Comparison of ENCODE assay signal across 16 mouse cellular contexts in the genomic region with DNA sequence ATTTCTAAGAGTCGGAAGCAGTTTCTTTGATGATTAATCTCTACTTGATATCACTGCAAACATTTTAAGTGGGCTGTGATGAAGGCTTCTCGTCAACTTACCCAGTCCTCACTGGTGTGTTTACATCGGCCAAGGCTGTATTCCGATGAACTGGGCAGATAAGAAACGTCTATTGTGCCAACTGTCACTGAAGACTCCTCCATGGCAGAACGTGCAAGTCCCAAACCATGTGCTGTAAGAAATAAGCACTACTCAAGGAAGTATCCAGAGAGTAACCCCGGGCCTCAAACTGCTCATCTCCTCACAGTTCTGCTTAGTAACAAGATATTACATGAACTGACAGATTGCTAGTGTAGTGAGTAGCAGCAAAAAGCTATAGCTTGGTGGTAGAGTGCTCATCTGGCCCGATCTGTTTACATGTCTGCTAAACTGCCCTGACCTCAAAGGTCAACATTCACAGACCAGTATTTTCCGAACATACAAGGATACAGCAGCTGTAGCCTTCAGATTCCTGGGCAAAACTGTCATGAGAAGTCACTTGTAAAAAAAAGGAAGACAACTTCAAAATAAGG. TPM values are rescaled to one million over a fixed set of nuclear protein-coding genes. Genes with fewer than 3 reads are reported as not detected.
A peak's percentile ranks its signal among the peaks of the same experiment; 100 is the strongest.
DNase-seq lines count a peak whose midpoint lies in the region; ATAC-seq and TF ChIP-seq lines count a peak whose summit lies in the region.
"Had no signal": no experiment of that assay in that cellular context is flagged by ENCODE, and none has a peak within 500 bp of the region (broad histone marks: within the 10 kb centered on the region; RNA-seq: fewer than 3 reads in every experiment).

No protein-coding gene starts in this region.

- no peak for ATAC-seq in kidney, embryonic 14.5 days (ENCODE audit: low FRiP score, low TSS enrichment)
- ATAC-seq in midbrain, postnatal 0 days (ENCODE audit: low FRiP score), result no peak
- no peak for ATAC-seq in midbrain, embryonic 11.5 days (ENCODE audit: low FRiP score)
- no peak for ATAC-seq in liver, embryonic 13.5 days (ENCODE audit: low read depth)
- ATAC-seq in stomach, postnatal 0 days (ENCODE audit: low FRiP score, low TSS enrichment), result no peak

- no peak for TF ChIP-seq POLR2A in kidney, adult 2 months (IDR thresholded peaks at IDR 0.05; ENCODE audit: low read depth, low read length)

- H3K4me1 ChIP-seq in kidney, adult 2 months (ENCODE audit: control insufficient read depth, insufficient read depth, low read length), result peaks cover 21% of the 10 kb centered on the region
- H3K4me1 ChIP-seq in kidney, embryonic 14.5 days (ENCODE audit: control insufficient read depth, insufficient read depth, low read length), result peaks cover 10% of the 10 kb centered on the region
- peaks cover 7% of the 10 kb centered on the region; the same call in 1 of the 2 replicates for H3K4me1 ChIP-seq in midbrain, postnatal 0 days (ENCODE audit: insufficient read depth, low read length)
- peaks cover 7% of the 10 kb centered on the region for H3K4me1 ChIP-seq in midbrain, embryonic 11.5 days (ENCODE audit: control insufficient read depth, insufficient read depth, low read length)
- H3K4me1 ChIP-seq in liver, embryonic 13.5 days (replicated peaks), result peaks cover 41% of the 10 kb centered on the region
- H3K4me1 ChIP-seq in stomach, postnatal 0 days (replicated peaks; ENCODE audit: control insufficient read depth, insufficient read depth), result 0 out of 2 replicates have a peak, but pooled peaks cover 3% of the 10 kb centered on the region
- peaks cover 16% of the 10 kb centered on the region for H3K4me1 ChIP-seq in limb, embryonic 10.5 days

- no peak for TF ChIP-seq CTCF in kidney, adult 2 months (conservative IDR thresholded peaks at IDR 0.05; ENCODE audit: insufficient read depth, insufficient read length, low read depth, low read length)
- TF ChIP-seq CTCF in midbrain, postnatal 0 days (IDR thresholded peaks at IDR 0.05), result no peak
- no peak for TF ChIP-seq CTCF in stomach, postnatal 0 days (IDR thresholded peaks at IDR 0.05; ENCODE audit: low read depth)

- no peaks in the 10 kb centered on the region for H3K9me3 ChIP-seq in kidney, embryonic 14.5 days (ENCODE audit: control insufficient read depth, low read length)
- H3K9me3 ChIP-seq in midbrain, postnatal 0 days (ENCODE audit: low read length), result no peaks in the 10 kb centered on the region
- H3K9me3 ChIP-seq in midbrain, embryonic 11.5 days (ENCODE audit: control insufficient read depth, low read length), result no peaks in the 10 kb centered on the region
- no peaks in the 10 kb centered on the region for H3K9me3 ChIP-seq in liver, embryonic 13.5 days (replicated peaks)
- no peaks in the 10 kb centered on the region for H3K9me3 ChIP-seq in stomach, postnatal 0 days (ENCODE audit: control insufficient read depth, low read length)
- no peaks in the 10 kb centered on the region for H3K9me3 ChIP-seq in limb, embryonic 10.5 days (replicated peaks)
- H3K9me3 ChIP-seq: forebrain, embryonic 12.5 days; midbrain, embryonic 15.5 days had no signal

- H3K4me2 ChIP-seq in kidney, embryonic 14.5 days (replicated peaks; ENCODE audit: low read depth, low read length), result no peak overlapping the region
- H3K4me2 ChIP-seq in midbrain, postnatal 0 days (ENCODE audit: low read depth, low read length, poor library complexity, severe bottlenecking), result 0 out of 2 replicates have a peak overlapping the region, but pooled peaks have one; percentile 99
- no peak overlapping the region for H3K4me2 ChIP-seq in midbrain, embryonic 11.5 days
- H3K4me2 ChIP-seq in liver, embryonic 13.5 days, result peak overlapping the region; percentile 97; the same call in 1 of the 2 replicates
- peak overlapping the region; percentile 98 for H3K4me2 ChIP-seq in stomach, postnatal 0 days (replicated peaks; ENCODE audit: low read depth)

- H3K27ac ChIP-seq in kidney, adult 2 months (ENCODE audit: insufficient read depth, low read depth, low read length), result peak overlapping the region; percentile 92
- H3K27ac ChIP-seq in kidney, embryonic 14.5 days (ENCODE audit: low read depth, low read length), result no peak overlapping the region
- H3K27ac ChIP-seq in midbrain, postnatal 0 days (ENCODE audit: low read depth, low read length), result no peak overlapping the region
- H3K27ac ChIP-seq in midbrain, embryonic 11.5 days (ENCODE audit: low read depth, low read length), result no peak overlapping the region
- H3K27ac ChIP-seq in liver, embryonic 13.5 days, result 0 out of 2 replicates have a peak overlapping the region, but pooled peaks have one; percentile 2
- no peak overlapping the region for H3K27ac ChIP-seq in stomach, postnatal 0 days (replicated peaks)
- no peak overlapping the region for H3K27ac ChIP-seq in limb, embryonic 10.5 days
- H3K27ac ChIP-seq: forebrain, embryonic 12.5 days had no signal

- H3K4me3 ChIP-seq in kidney, adult 2 months (ENCODE audit: insufficient read depth, low read depth, low read length), result 0 out of 2 replicates have a peak overlapping the region, but pooled peaks have one; percentile 8
- no peak overlapping the region for H3K4me3 ChIP-seq in kidney, embryonic 14.5 days (ENCODE audit: low read length)
- H3K4me3 ChIP-seq in midbrain, postnatal 0 days (ENCODE audit: low read depth, low read length), result no peak overlapping the region
- no peak overlapping the region for H3K4me3 ChIP-seq in midbrain, embryonic 11.5 days (ENCODE audit: low read depth, low read length)
- no peak overlapping the region; the same call in 1 of the 2 replicates for H3K4me3 ChIP-seq in liver, embryonic 13.5 days (replicated peaks)
- no peak overlapping the region for H3K4me3 ChIP-seq in stomach, postnatal 0 days (ENCODE audit: low read depth, low read length)
- no peak overlapping the region for H3K4me3 ChIP-seq in limb, embryonic 10.5 days

- DNase-seq in kidney, adult 2 months, result peak; percentile 15
- no peak for DNase-seq in midbrain, postnatal 0 days (ENCODE audit: low spot score)
- no peak for DNase-seq in midbrain, embryonic 11.5 days (ENCODE audit: low spot score, missing footprints)
- no peak for DNase-seq in liver, embryonic 13.5 days
- no peak for DNase-seq in stomach, postnatal 0 days (ENCODE audit: low spot score)
- DNase-seq in natural killer cell, adult 2 months (ENCODE audit: low spot score in 2 of 2), result no peak
- DNase-seq in limb, embryonic 10.5 days (ENCODE audit: low spot score), result no peak
- DNase-seq: adrenal gland, postnatal 25 days; cerebellum, adult 11 months; gastrocnemius, postnatal 10 days; layer of hippocampus, postnatal 36 days; spleen, adult 18-20 months; thymus, adult 18-20 months had no signal

- no peak overlapping the region for H3K9ac ChIP-seq in kidney, embryonic 14.5 days (ENCODE audit: low read depth, low read length)
- no peak overlapping the region for H3K9ac ChIP-seq in midbrain, postnatal 0 days (replicated peaks; ENCODE audit: low read length, poor library complexity, severe bottlenecking)
- H3K9ac ChIP-seq in midbrain, embryonic 11.5 days (ENCODE audit: low read length), result no peak overlapping the region
- H3K9ac ChIP-seq in liver, embryonic 13.5 days, result no peak overlapping the region
- no peak overlapping the region for H3K9ac ChIP-seq in stomach, postnatal 0 days (ENCODE audit: low read length)

- no peak for TF ChIP-seq EP300 in stomach, postnatal 0 days (optimal IDR thresholded peaks at IDR 0.05)

- H3K27me3 ChIP-seq in kidney, adult 2 months (replicated peaks; ENCODE audit: control insufficient read depth, insufficient read depth, low read length), result no peaks in the 10 kb centered on the region
- H3K27me3 ChIP-seq in kidney, embryonic 14.5 days (ENCODE audit: control insufficient read depth, insufficient read depth, low read length), result no peaks in the 10 kb centered on the region
- no peaks in the 10 kb centered on the region for H3K27me3 ChIP-seq in midbrain, postnatal 0 days (ENCODE audit: insufficient read depth, low read length)
- H3K27me3 ChIP-seq in midbrain, embryonic 11.5 days (ENCODE audit: control insufficient read depth, insufficient read depth, low read length), result no peaks in the 10 kb centered on the region
- H3K27me3 ChIP-seq in liver, embryonic 13.5 days, result no peaks in the 10 kb centered on the region
- no peaks in the 10 kb centered on the region for H3K27me3 ChIP-seq in stomach, postnatal 0 days (ENCODE audit: control insufficient read depth, insufficient read depth, low read length)
- no peaks in the 10 kb centered on the region for H3K27me3 ChIP-seq in limb, embryonic 10.5 days (ENCODE audit: low read depth, poor library complexity, severe bottlenecking)
- H3K27me3 ChIP-seq: forebrain, embryonic 12.5 days; midbrain, embryonic 15.5 days had no signal

- 32% methylated on average over 9 of the region's 9 CpGs for WGBS in kidney, adult 2 months
- WGBS in kidney, embryonic 14.5 days, result 62% methylated on average over 9 of the region's 9 CpGs
- 75% methylated on average over 9 of the region's 9 CpGs for WGBS in midbrain, postnatal 0 days
- WGBS in midbrain, embryonic 11.5 days, result 83% methylated on average over 9 of the region's 9 CpGs
- 44% methylated on average over 9 of the region's 9 CpGs for WGBS in liver, embryonic 13.5 days (ENCODE audit: insufficient replicate concordance)
- WGBS in stomach, postnatal 0 days, result 28% methylated on average over 9 of the region's 9 CpGs
- 72% methylated on average over 9 of the region's 9 CpGs for WGBS in limb, embryonic 10.5 days

- peaks cover 2% of the 10 kb centered on the region; the same call in 1 of the 2 replicates for H3K36me3 ChIP-seq in kidney, adult 2 months (ENCODE audit: control insufficient read depth, insufficient read depth, low read length)
- H3K36me3 ChIP-seq in kidney, embryonic 14.5 days (ENCODE audit: control insufficient read depth, insufficient read depth, low read length), result peaks cover 22% of the 10 kb centered on the region
- H3K36me3 ChIP-seq in midbrain, postnatal 0 days (ENCODE audit: insufficient read depth, low read length), result peaks cover 12% of the 10 kb centered on the region; the same call in 1 of the 2 replicates
- no peaks in the 10 kb centered on the region; the same call in 1 of the 2 replicates for H3K36me3 ChIP-seq in midbrain, embryonic 11.5 days (ENCODE audit: control insufficient read depth, insufficient read depth, low read length)
- H3K36me3 ChIP-seq in liver, embryonic 13.5 days, result peaks cover 32% of the 10 kb centered on the region
- 0 out of 2 replicates have a peak, but pooled peaks cover 3% of the 10 kb centered on the region for H3K36me3 ChIP-seq in stomach, postnatal 0 days (ENCODE audit: control insufficient read depth, insufficient read depth, low read length)
- H3K36me3 ChIP-seq in limb, embryonic 10.5 days, result peaks cover 18% of the 10 kb centered on the region

RNA-seq across cellular contexts. Expression of a gene that starts 29.6 kb away (rescaled TPM):
- 56.6 and 60.7 TPM in 2 replicates for polyA plus RNA-seq in kidney, adult 2 months (2012; rRNA removed)
- polyA plus RNA-seq in kidney, embryonic 14.5 days (2014; fragmentation: Nextera tagmentation; extraction: Ambion mirVana), result 11.8 and 22.2 TPM in 2 replicates
- total RNA-seq in midbrain, postnatal 0 days (2014; rRNA removed), result 81.1 and 83.0 TPM in 2 replicates
- 23.6 and 24.0 TPM in 2 replicates for polyA plus RNA-seq in midbrain, postnatal 0 days (2015; fragmentation: Nextera tagmentation; extraction: Ambion mirVana)
- polyA plus RNA-seq in midbrain, embryonic 11.5 days (2014; fragmentation: Nextera tagmentation; extraction: Ambion mirVana), result 23.6 and 27.1 TPM in 2 replicates
- polyA plus RNA-seq in liver, embryonic 13.5 days (2015; fragmentation: Nextera tagmentation; extraction: Ambion mirVana), result 16.6 and 21.5 TPM in 2 replicates
- 12.5 and 13.1 TPM in 2 replicates for polyA plus RNA-seq in stomach, postnatal 0 days (2015; fragmentation: Nextera tagmentation; extraction: Ambion mirVana)
- 15.8 and 16.2 TPM in 2 replicates for polyA plus RNA-seq in limb, embryonic 10.5 days (2016; fragmentation: Nextera tagmentation; extraction: Ambion mirVana)

Comparison
In these comparisons a context has a peak if more than half of its experiments do, and no peak if none do; other contexts are left out.
1. H3K27ac ChIP-seq: peak in kidney, adult 2 months (single experiment) and liver, embryonic 13.5 days (single experiment); none in kidney, embryonic 14.5 days (single experiment), midbrain, postnatal 0 days (single experiment), midbrain, embryonic 11.5 days (single experiment), stomach, postnatal 0 days (single experiment) and limb, embryonic 10.5 days (single experiment).
2. H3K4me2 ChIP-seq: peak in midbrain, postnatal 0 days (single experiment), liver, embryonic 13.5 days (single experiment) and stomach, postnatal 0 days (single experiment); none in kidney, embryonic 14.5 days (single experiment) and midbrain, embryonic 11.5 days (single experiment).